Mouse (Mus musculus) kidney, embryonic 15.5 days (tissue): Measurements from ENCODE around the gene Tnn. TPM values are rescaled to one million over a fixed set of nuclear protein-coding genes. Genes with fewer than 3 reads are reported as not detected.
A peak's percentile ranks its signal among the peaks of the same experiment; 100 is the strongest.

ENCODE experiments used
- ATAC-seq: fragments of 200-750 bp; cut with Nextera tagmentation; replicated peaks from 2 replicates; pipeline ENCODE4 v1.8.0; 2017; ENCODE audit warnings: moderate TSS enrichment; ENCODE audit not compliant: low FRiP score
- H3K27ac ChIP-seq: fragments of 300-500 bp; sonication (generic); 2 replicates; pipeline ENCODE4 v1.5.1; 2015; ENCODE audit warnings: mild to moderate bottlenecking, inconsistent platforms
- H3K27me3 ChIP-seq: fragments of 300-500 bp; sonication (generic); 2 replicates; pipeline ENCODE4 v1.6.1; 2015; ENCODE audit warnings: inconsistent platforms
- H3K36me3 ChIP-seq: fragments of 300-500 bp; sonication (generic); 2 replicates; pipeline ENCODE4 v1.6.1; 2015; ENCODE audit warnings: inconsistent platforms
- H3K4me1 ChIP-seq: fragments of 300-500 bp; sonication (generic); 2 replicates; pipeline ENCODE4 v1.6.1; 2015; ENCODE audit warnings: inconsistent platforms
- H3K4me2 ChIP-seq: fragments of 300-500 bp; sonication (generic); 2 replicates; pipeline ENCODE4 v1.6.1; 2015; ENCODE audit warnings: moderate library complexity, mild to moderate bottlenecking, inconsistent platforms
- H3K4me3 ChIP-seq: fragments of 300-500 bp; sonication (generic); replicated peaks from 2 replicates; pipeline ENCODE4 v1.5.1; 2015; ENCODE audit warnings: mild to moderate bottlenecking, inconsistent platforms
- H3K9ac ChIP-seq: fragments of 300-500 bp; sonication (generic); 2 replicates; pipeline ENCODE4 v1.6.1; 2015; ENCODE audit warnings: mild to moderate bottlenecking, inconsistent platforms
- H3K9me3 ChIP-seq: fragments of 300-500 bp; sonication (generic); replicated peaks from 2 replicates; pipeline ENCODE4 v1.6.1; 2016; ENCODE audit warnings: inconsistent platforms
- WGBS: fragments of 180-500 bp; shearing (Covaris S2); methylation state at CpG from one replicate; pipeline ENCODE4 v1.1.7; 2015; ENCODE audit warnings: mixed read lengths; 5-methylcytosine and 5-hydroxymethylcytosine counted together
- polyA plus RNA-seq: library from polyadenylated mRNA; unstranded; fragments of >200 nt; fragmentation: Nextera tagmentation; extraction: Ambion mirVana; gene quantifications from 2 replicates; pipeline ENCODE4 v1.2.1, GENCODE M21; 2015

Tnn gene
- polyA plus RNA-seq, 1 experiment from 2014 or later: 0.81 TPM

GRCm38 (mm10) chr1:160078882-160079661 lies 74.3 kb downstream of the Tnn start:
- no peaks in the 10 kb centered on the region for H3K4me1 ChIP-seq
- H3K9ac ChIP-seq: no peak overlapping the region
- H3K4me3 ChIP-seq: no peak overlapping the region
- H3K9me3 ChIP-seq: no peaks in the 10 kb centered on the region
- H3K27ac ChIP-seq: no peak overlapping the region
- no peaks in the 10 kb centered on the region; the same call in 1 of the 2 replicates for H3K27me3 ChIP-seq
- H3K4me2 ChIP-seq: no peak overlapping the region
- ATAC-seq: peak; percentile 17; the same call in 1 of the 2 replicates
- H3K36me3 ChIP-seq: no peaks in the 10 kb centered on the region
- WGBS: 71% methylated on average over 14 of the region's 14 CpGs

DNA sequence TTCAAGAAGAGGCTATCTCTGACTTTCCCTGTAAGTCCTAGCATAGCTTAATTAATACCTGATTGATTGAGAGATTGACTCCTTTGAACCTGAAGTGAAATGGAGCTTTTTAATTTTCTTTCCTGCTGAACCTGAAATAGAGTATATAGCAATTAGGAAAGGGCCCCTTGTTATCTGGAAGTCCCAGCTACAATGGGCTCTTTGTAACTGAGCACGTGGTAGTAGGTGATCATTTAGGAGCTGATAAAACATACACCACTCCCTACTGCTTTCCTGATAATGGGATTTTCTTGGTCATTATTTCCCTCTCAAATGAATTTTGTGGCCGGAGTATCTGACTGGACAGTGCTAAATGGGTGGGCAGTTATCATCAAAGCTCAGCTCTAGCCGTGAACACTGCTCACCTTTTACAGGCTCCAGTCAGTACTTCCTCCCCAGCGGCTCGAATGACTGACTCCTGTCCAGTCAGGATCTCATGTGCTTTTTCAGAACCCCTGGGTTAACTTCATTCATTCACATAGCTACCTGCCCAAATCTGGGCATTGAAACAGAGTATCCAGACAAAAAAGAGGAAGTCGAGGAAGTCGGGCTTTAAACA lies 88.7 kb downstream of the Tnn start:
- Histone ChIP-seq H3K27ac (no peak overlapping the region), H3K27me3 (no peaks in the 10 kb centered on the region), H3K9ac (no peak overlapping the region), H3K9me3 (no peaks in the 10 kb centered on the region), H3K4me3 (no peak overlapping the region), H3K36me3 (no peaks in the 10 kb centered on the region), H3K4me1 (peaks cover 8% of the 10 kb centered on the region; the same call in 1 of the 2 replicates), H3K4me2 (no peak overlapping the region)
- no peak for ATAC-seq
- 72% methylated on average over 7 of the region's 7 CpGs for WGBS

DNA sequence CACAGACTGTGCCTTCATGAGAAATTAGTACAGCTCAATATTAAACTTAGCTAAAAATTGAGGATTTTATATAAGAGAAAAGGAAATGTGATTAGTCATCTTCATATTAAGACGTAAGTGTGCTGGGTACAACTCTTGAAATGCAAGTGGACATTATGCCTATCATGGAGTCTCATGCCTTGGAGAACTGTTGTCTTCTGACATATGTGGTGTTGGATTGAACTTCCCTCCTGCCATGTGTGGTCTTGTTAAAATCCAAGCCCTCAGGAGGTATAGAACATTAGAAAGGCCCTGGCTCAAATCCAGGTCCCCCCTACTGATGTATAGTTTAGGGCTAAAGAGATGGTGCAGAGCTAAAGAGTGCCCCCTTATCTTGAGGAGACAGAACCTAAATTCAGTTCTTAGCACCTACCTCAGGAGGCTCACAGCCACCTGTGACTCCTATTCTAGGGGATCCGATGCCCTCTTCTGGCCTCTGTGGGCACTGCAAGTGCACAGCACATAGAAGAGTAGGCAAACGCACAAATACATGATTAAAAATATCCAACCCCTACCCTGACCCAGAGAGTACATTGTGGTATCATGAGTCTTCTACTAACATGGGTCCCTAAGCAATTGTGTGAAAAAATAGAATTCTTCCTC lies 91.5 kb downstream of the Tnn start:
- Histone ChIP-seq H3K4me3 (no peak overlapping the region), H3K4me2 (no peak overlapping the region), H3K36me3 (no peaks in the 10 kb centered on the region), H3K4me1 (peaks cover 15% of the 10 kb centered on the region), H3K9me3 (no peaks in the 10 kb centered on the region), H3K27me3 (no peaks in the 10 kb centered on the region), H3K9ac (no peak overlapping the region), H3K27ac (no peak overlapping the region)
- WGBS: 56% methylated on average over 3 of the region's 3 CpGs
- ATAC-seq: no peak

- no peak overlapping the region for H3K27ac ChIP-seq
- H3K9ac ChIP-seq: no peak overlapping the region
- 70% methylated on average over 5 of the region's 5 CpGs for WGBS
- H3K4me1 ChIP-seq: peaks cover 15% of the 10 kb centered on the region
- H3K27me3 ChIP-seq: no peaks in the 10 kb centered on the region
- H3K4me3 ChIP-seq: no peak overlapping the region
- H3K36me3 ChIP-seq: no peaks in the 10 kb centered on the region
- peak; percentile 73 for ATAC-seq
- H3K4me2 ChIP-seq: no peak overlapping the region
- H3K9me3 ChIP-seq: no peaks in the 10 kb centered on the region
Observed at GRCm38 (mm10) chr1:160061321-160061720, 92.1 kb downstream of the Tnn start.

- H3K27ac ChIP-seq: no peak overlapping the region
Observed at GRCm38 (mm10) chr1:160060542-160060941, 92.8 kb downstream of the Tnn start.

DNA sequence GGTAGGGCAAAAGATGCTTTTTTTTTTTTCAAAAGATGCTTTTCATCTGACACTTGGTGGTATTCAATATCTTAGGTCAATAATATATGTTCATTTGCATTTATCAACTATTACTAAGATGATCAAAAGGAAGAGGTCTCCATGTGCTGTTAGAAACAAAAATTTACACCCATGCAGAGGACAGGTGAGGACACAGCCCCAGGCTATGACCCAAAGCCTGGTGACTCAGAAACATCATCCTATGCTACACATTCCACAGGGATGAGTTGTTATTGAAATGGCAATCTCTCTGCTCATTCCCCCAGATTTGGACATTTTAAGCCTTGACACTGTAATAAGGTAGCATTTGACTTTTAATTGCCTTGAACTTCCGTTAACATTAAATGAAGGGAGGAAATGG lies 93.5 kb downstream of the Tnn start:
- 50% methylated on average over 1 of the region's 1 CpGs for WGBS
- peaks cover 15% of the 10 kb centered on the region for H3K4me1 ChIP-seq
- no peak for ATAC-seq
- H3K9ac ChIP-seq: no peak overlapping the region
- no peak overlapping the region for H3K4me2 ChIP-seq
- H3K9me3 ChIP-seq: no peaks in the 10 kb centered on the region
- no peaks in the 10 kb centered on the region for H3K27me3 ChIP-seq
- no peak overlapping the region for H3K27ac ChIP-seq
- no peak overlapping the region for H3K4me3 ChIP-seq
- H3K36me3 ChIP-seq: no peaks in the 10 kb centered on the region

More at GRCm38 (mm10) chr1:160060542-160060941, 92.8 kb downstream of the Tnn start:
- H3K4me3 ChIP-seq: no peak overlapping the region
- H3K36me3 ChIP-seq: no peaks in the 10 kb centered on the region
- no peak overlapping the region for H3K4me2 ChIP-seq
- ATAC-seq: no peak
- 49% methylated on average over 6 of the region's 6 CpGs for WGBS
- H3K9me3 ChIP-seq: no peaks in the 10 kb centered on the region
- H3K4me1 ChIP-seq: peaks cover 15% of the 10 kb centered on the region
- no peaks in the 10 kb centered on the region for H3K27me3 ChIP-seq
- H3K9ac ChIP-seq: no peak overlapping the region

GRCm38 (mm10) chr1:160057657-160058056 lies 95.7 kb downstream of the Tnn start:
- no peak overlapping the region for H3K4me2 ChIP-seq
- peak; percentile 86 for ATAC-seq

DNA sequence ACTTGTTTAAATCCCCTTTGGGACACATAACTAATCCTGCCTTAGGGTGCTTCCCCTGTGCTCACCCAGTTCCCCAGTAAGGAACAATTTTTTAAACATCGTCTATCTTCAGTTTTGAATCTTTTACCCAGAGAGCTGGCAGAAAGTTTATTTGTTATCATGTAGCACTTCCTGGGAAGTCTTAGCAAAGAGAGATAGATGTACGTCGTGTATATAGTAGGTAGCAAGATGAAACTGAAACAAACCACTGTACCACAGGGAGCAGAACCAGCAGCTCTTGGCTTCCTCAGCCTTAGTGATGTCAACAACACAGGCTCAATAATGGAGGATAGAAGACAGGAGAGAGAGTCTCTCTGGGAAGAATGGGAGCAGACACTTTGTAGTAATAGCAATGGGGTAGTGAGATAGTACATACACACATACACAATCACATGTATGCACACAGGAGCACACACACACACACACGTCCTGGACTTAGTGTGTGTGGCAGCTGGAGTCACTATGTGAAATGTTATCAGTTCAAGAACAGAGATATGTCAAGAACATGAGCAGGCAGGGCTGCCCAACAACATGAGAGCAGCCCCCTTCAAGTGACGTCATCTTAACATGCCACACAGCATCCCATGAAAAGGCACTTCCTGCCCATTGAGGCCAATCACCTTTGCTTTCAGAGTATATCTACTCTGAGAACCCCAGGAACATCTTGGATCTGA lies 98.9 kb downstream of the Tnn start:
- Histone ChIP-seq H3K9me3 (no peaks in the 10 kb centered on the region), H3K9ac (no peak overlapping the region), H3K27me3 (no peaks in the 10 kb centered on the region), H3K4me3 (no peak overlapping the region), H3K36me3 (no peaks in the 10 kb centered on the region), H3K27ac (no peak overlapping the region), H3K4me1 (peaks cover 15% of the 10 kb centered on the region; the same call in 1 of the 2 replicates), H3K4me2 (no peak overlapping the region)
- 80% methylated on average over 5 of the region's 5 CpGs for WGBS
- no peak for ATAC-seq

More at GRCm38 (mm10) chr1:160057657-160058056, 95.7 kb downstream of the Tnn start:
- peaks cover 23% of the 10 kb centered on the region for H3K4me1 ChIP-seq
- no peaks in the 10 kb centered on the region for H3K36me3 ChIP-seq
- no peaks in the 10 kb centered on the region for H3K27me3 ChIP-seq
- H3K9ac ChIP-seq: no peak overlapping the region
- no peaks in the 10 kb centered on the region for H3K9me3 ChIP-seq
- 51% methylated on average over 3 of the region's 3 CpGs for WGBS
- H3K4me3 ChIP-seq: no peak overlapping the region
- peak overlapping the region; percentile 48; the same call in 1 of the 2 replicates for H3K27ac ChIP-seq

GRCm38 (mm10) chr1:160053510-160054305 lies 99.7 kb downstream of the Tnn start:
- Histone ChIP-seq H3K9ac (no peak overlapping the region), H3K4me2 (no peak overlapping the region), H3K9me3 (no peaks in the 10 kb centered on the region), H3K27me3 (no peaks in the 10 kb centered on the region), H3K36me3 (no peaks in the 10 kb centered on the region), H3K27ac (no peak overlapping the region), H3K4me1 (peaks cover 20% of the 10 kb centered on the region; the same call in 1 of the 2 replicates), H3K4me3 (no peak overlapping the region)
- 0 out of 2 replicates have a peak, but pooled peaks have one; percentile 22 for ATAC-seq
- 71% methylated on average over 5 of the region's 5 CpGs for WGBS

DNA sequence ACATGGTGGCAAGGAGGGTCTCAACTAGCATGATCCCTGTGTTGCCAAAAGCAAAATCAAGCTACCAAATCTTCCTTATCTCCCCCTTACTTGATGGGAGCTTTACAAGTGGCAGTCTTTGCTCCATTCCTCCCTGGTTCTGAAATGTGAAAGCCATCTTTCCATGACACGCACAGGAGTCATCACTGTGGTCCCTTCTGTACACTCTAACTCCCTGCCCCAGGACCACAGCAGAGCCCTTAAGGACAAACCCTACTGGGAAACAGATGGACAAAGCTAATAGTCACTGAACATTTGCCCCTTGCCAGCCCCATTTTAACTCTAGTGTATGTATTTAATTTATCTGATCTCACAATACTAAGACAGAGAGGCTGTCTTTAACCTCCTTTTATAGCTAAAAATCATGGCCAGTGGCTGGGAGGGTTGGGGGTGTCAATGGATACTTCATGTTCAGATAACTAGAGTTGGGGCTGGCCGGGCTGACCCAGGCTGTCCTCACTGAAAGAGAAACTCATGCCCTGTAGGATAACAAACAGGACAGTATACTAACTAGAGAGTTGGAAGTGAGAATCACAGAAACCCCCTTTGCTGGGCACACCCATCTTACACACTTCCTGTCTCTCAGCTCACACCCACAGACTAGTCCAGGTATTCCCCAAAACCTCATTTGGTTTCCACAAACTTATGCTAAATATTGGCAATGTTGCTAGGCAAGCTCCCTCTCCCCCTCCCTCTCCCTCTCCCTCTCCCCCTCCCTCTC lies 100.6 kb downstream of the Tnn start:
- Histone ChIP-seq H3K27ac (no peak overlapping the region), H3K9ac (no peak overlapping the region), H3K9me3 (no peaks in the 10 kb centered on the region), H3K4me3 (no peak overlapping the region), H3K4me2 (no peak overlapping the region), H3K4me1 (peaks cover 17% of the 10 kb centered on the region; the same call in 1 of the 2 replicates), H3K36me3 (no peaks in the 10 kb centered on the region), H3K27me3 (no peaks in the 10 kb centered on the region)
- ATAC-seq: no peak
- WGBS: 93% methylated on average over 2 of the region's 2 CpGs
